Mouse (Mus musculus) stomach, embryonic 15.5 days (tissue): ENCODE measurements around the gene Yy1. TPM values are rescaled to one million over a fixed set of nuclear protein-coding genes. Genes with fewer than 3 reads are reported as not detected.
A peak's percentile ranks its signal among the peaks of the same experiment; 100 is the strongest.

Experiments used
- microRNA counts: library from miRNA; unstranded; fragments of <30 nt; microRNA quantifications from one replicate; lab custom pipeline; 2016
- microRNA-seq: library from miRNA; unstranded; fragments of <30 nt; microRNA quantifications from one replicate; pipeline ENCODE4, GENCODE M21; 2016
- polyA plus RNA-seq: library from polyadenylated mRNA; unstranded; fragments of >200 nt; fragmentation: Nextera tagmentation; extraction: Ambion mirVana; gene quantifications from 2 replicates; pipeline ENCODE4 v1.2.1, GENCODE M21; 2015

Yy1 gene
- polyA plus RNA-seq, 1 experiment from 2014 or later: 17.0 TPM

MicroRNAs encoded within 50 kb of the gene (microRNA counts, 519-probe panel; counts per million panel counts)
- microRNA mmu-miR-345-3p (lab: Ali Mortazavi, UCI) (not detected), microRNA mmu-miR-345-5p (lab: Ali Mortazavi, UCI) (2,198 counts per million, percentile 35 among the panel's probes with 10 or more counts)

Small RNAs within 50 kb of the gene (microRNA-seq; reads per million reads assigned to microRNA genes)
- gene Mir345: 84.6 reads per million, percentile 48 among the genes with 10 or more reads in this experiment

Other genes starting within 250 kb of the Yy1 start
- 48.3 and 59.1 TPM in 2 replicates for gene Evl, start 238.3 kb upstream of the Yy1 start, polyA plus RNA-seq
- gene Degs2, start 90.7 kb upstream of the Yy1 start, polyA plus RNA-seq: 35.2 and 37.4 TPM in 2 replicates
- 7.2 and 8.3 TPM in 2 replicates for gene Slc25a29, start 42.9 kb downstream of the Yy1 start, polyA plus RNA-seq
- gene Slc25a47, start 43.1 kb downstream of the Yy1 start, polyA plus RNA-seq: 8.9 and 9.8 TPM in 2 replicates
- gene Wdr25, start 100.7 kb downstream of the Yy1 start, polyA plus RNA-seq: 8.3 and 9.6 TPM in 2 replicates
- 91.1 and 96.6 TPM in 2 replicates for gene Wars, start 101.2 kb downstream of the Yy1 start, polyA plus RNA-seq